Mouse (Mus musculus) olfactory bulb, adult 2 months (tissue): ENCODE measurements around the gene Hacd2.

Experiments used
- CTCF ChIP-seq: fragments of 200-500 bp; IDR thresholded peaks from 2 replicates; pipeline ENCODE4 v1.5.1; 2012; ENCODE audit warnings: low read depth, mild to moderate bottlenecking, low read length, moderate library complexity; ENCODE audit not compliant: insufficient read depth
- POLR2A ChIP-seq: fragments of 200-500 bp; IDR thresholded peaks from 2 replicates; pipeline ENCODE4 v1.6.1; 2012; ENCODE audit warnings: mild to moderate bottlenecking, low read depth, low read length, moderate library complexity; ENCODE audit not compliant: insufficient read depth

DNA sequence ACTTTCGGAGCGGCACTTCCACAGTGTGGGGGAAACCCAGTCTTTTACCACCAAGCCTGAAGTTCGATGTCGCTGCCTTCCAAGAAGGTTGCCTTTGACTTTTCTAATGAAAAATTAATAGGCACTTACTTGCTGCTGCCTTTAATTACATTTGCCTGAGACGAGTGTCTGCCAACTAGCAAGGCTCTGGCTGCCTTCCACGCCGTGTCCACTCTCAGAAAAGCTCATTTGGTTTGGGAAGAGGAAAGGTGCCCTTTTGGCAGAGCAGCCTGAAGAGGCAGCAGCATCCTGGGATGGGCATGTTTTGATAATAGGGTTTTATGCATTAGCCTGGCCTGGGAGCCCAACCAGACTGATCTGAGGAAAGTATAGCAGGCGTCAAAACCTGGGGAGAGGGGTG lies 119.6 kb downstream of the Hacd2 start:
- TF ChIP-seq CTCF: no peak
- no peak for TF ChIP-seq POLR2A
